Mouse (Mus musculus): Measurements from ENCODE around the gene Gstm3.

DNA sequence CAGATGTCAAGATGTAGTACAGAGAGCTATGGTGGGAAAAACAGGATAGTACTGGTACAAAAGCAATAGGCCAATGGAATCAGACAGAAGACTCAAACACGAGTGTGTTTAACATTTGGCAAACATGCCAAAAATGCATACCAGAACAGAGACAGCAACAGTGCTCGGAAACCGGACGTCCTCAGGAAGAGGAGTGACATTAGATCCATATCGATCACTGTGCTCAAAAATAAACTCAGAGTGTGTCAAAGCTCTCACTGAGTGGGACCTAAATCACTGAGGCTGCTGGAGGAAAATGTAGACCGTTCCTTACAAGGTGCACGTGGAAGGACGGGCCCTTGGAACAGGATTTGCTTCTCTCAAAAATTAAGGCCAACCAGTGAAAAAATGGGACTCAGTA lies 32.9 kb upstream of the Gstm3 start:
- TF ChIP-seq CTCF (IDR thresholded peaks at IDR 0.05; ENCODE audit: control insufficient read depth, insufficient read depth, insufficient read length) (no peak), USF1 (IDR thresholded peaks at IDR 0.05; ENCODE audit: low read depth) (no peak)

Measured in C2C12 (cell line).